In genomic region chr15:77881698-77882097, GRCm38 (mm10) we compare ENCODE assay signal across 9 mouse cellular contexts. TPM values are rescaled to one million over a fixed set of nuclear protein-coding genes. Genes with fewer than 3 reads are reported as not detected.
DNase-seq lines count a peak whose midpoint lies in the region; ATAC-seq and TF ChIP-seq lines count a peak whose summit lies in the region.
"Had no signal": no experiment of that assay in that cellular context is flagged by ENCODE, and none has a peak within 500 bp of the region (broad histone marks: within the 10 kb centered on the region; RNA-seq: fewer than 3 reads in every experiment).

No protein-coding gene starts in this region.

- no peaks in the 10 kb centered on the region for H3K27me3 ChIP-seq in kidney, embryonic 16.5 days (ENCODE audit: insufficient read depth, low read length)
- H3K27me3 ChIP-seq in intestine, embryonic 16.5 days (replicated peaks; ENCODE audit: control insufficient read depth, insufficient read depth, low read length) = no peaks in the 10 kb centered on the region
- no peaks in the 10 kb centered on the region for H3K27me3 ChIP-seq in small intestine, adult 2 months (ENCODE audit: control insufficient read depth, insufficient read depth, low read length)
- no peaks in the 10 kb centered on the region for H3K27me3 ChIP-seq in forebrain, embryonic 12.5 days

- H3K27ac ChIP-seq in kidney, embryonic 16.5 days (ENCODE audit: low read length) = peak overlapping the region; percentile 98
- peak overlapping the region; percentile 92 for H3K27ac ChIP-seq in intestine, embryonic 16.5 days (ENCODE audit: low read length)
- H3K27ac ChIP-seq in small intestine, adult 2 months (ENCODE audit: insufficient read depth, low read depth, low read length) = peak overlapping the region; percentile 42; the same call in 1 of the 2 replicates
- no peak overlapping the region for H3K27ac ChIP-seq in forebrain, embryonic 12.5 days

- no peaks in the 10 kb centered on the region for H3K36me3 ChIP-seq in kidney, embryonic 16.5 days (ENCODE audit: insufficient read depth, low read length)
- H3K36me3 ChIP-seq in intestine, embryonic 16.5 days (ENCODE audit: control insufficient read depth, insufficient read depth, low read length) = no peaks in the 10 kb centered on the region
- H3K36me3 ChIP-seq in small intestine, adult 2 months (ENCODE audit: control insufficient read depth, insufficient read depth, low read length) = no peaks in the 10 kb centered on the region
- H3K36me3 ChIP-seq in forebrain, embryonic 12.5 days (replicated peaks) = no peaks in the 10 kb centered on the region

- 19% methylated on average over 5 of the region's 5 CpGs for WGBS in kidney, embryonic 16.5 days
- WGBS in intestine, embryonic 16.5 days = 23% methylated on average over 5 of the region's 5 CpGs
- WGBS in small intestine, adult 2 months = 9% methylated on average over 5 of the region's 5 CpGs
- 74% methylated on average over 5 of the region's 5 CpGs for WGBS in forebrain, embryonic 12.5 days

- TF ChIP-seq POLR2A in small intestine, adult 2 months (IDR thresholded peaks at IDR 0.05; ENCODE audit: low read depth, low read length) = no peak

- no peak for ATAC-seq in kidney, embryonic 16.5 days (ENCODE audit: low FRiP score, low TSS enrichment)
- ATAC-seq in intestine, embryonic 16.5 days = peak; percentile 60
- ATAC-seq in forebrain, embryonic 12.5 days (ENCODE audit: low FRiP score) = no peak

- H3K4me2 ChIP-seq in kidney, embryonic 16.5 days (replicated peaks; ENCODE audit: low read depth, low read length) = no peak overlapping the region
- no peak overlapping the region for H3K4me2 ChIP-seq in intestine, embryonic 16.5 days (ENCODE audit: low read depth, low read length)
- no peak overlapping the region for H3K4me2 ChIP-seq in forebrain, embryonic 12.5 days

- TF ChIP-seq CTCF in small intestine, adult 2 months (IDR thresholded peaks at IDR 0.05; ENCODE audit: extremely low read depth, insufficient read length, insufficient replicate concordance, low read depth, low read length) = no peak

- H3K9ac ChIP-seq in kidney, embryonic 16.5 days (replicated peaks; ENCODE audit: low read length) = no peak overlapping the region; the same call in 1 of the 2 replicates
- peak overlapping the region; percentile 12; the same call in 1 of the 2 replicates for H3K9ac ChIP-seq in intestine, embryonic 16.5 days (ENCODE audit: low read depth, low read length)
- H3K9ac ChIP-seq in forebrain, embryonic 12.5 days = no peak overlapping the region

- H3K4me1 ChIP-seq in kidney, embryonic 16.5 days (ENCODE audit: insufficient read depth, low read length) = peaks cover 31% of the 10 kb centered on the region
- peaks cover 35% of the 10 kb centered on the region for H3K4me1 ChIP-seq in intestine, embryonic 16.5 days (ENCODE audit: control insufficient read depth, insufficient read depth, low read length)
- peaks cover 40% of the 10 kb centered on the region for H3K4me1 ChIP-seq in small intestine, adult 2 months (ENCODE audit: control insufficient read depth, insufficient read depth, insufficient read length, low read length)
- 0 out of 2 replicates have a peak, but pooled peaks cover 2% of the 10 kb centered on the region for H3K4me1 ChIP-seq in forebrain, embryonic 12.5 days

- H3K4me3 ChIP-seq in kidney, embryonic 16.5 days (ENCODE audit: low read length) = no peak overlapping the region
- no peak overlapping the region for H3K4me3 ChIP-seq in intestine, embryonic 16.5 days (ENCODE audit: low read length)
- no peak overlapping the region for H3K4me3 ChIP-seq in small intestine, adult 2 months (ENCODE audit: low read depth, low read length)
- no peak overlapping the region for H3K4me3 ChIP-seq in forebrain, embryonic 12.5 days (replicated peaks)
- H3K4me3 ChIP-seq: erythroblast, embryonic 14.5 days had no signal

- H3K9me3 ChIP-seq in kidney, embryonic 16.5 days (ENCODE audit: low read length) = no peaks in the 10 kb centered on the region
- H3K9me3 ChIP-seq in intestine, embryonic 16.5 days (ENCODE audit: control insufficient read depth, low read length) = no peaks in the 10 kb centered on the region
- H3K9me3 ChIP-seq in forebrain, embryonic 12.5 days = no peaks in the 10 kb centered on the region

- DNase-seq in kidney, postnatal 10 days = no peak
- DNase-seq in R1 (ENCODE audit: low read depth, low spot score) = peak; percentile 60
- DNase-seq in cerebellum, adult 11-12 months = no peak
- DNase-seq in testis, postnatal 14 days (ENCODE audit: low spot score) = no peak

RNA-seq across cellular contexts. Expression of gene Myh9, which starts 39.7 kb away (rescaled TPM):
- 55.4 and 64.5 TPM in 2 replicates for polyA plus RNA-seq in kidney, embryonic 16.5 days (2015; fragmentation: Nextera tagmentation; extraction: Ambion mirVana)
- 39.1 and 43.8 TPM in 2 replicates for polyA plus RNA-seq in intestine, embryonic 16.5 days (2015; fragmentation: Nextera tagmentation; extraction: Ambion mirVana)
- polyA plus RNA-seq in small intestine, adult 2 months (2012; rRNA removed) = 44.8 and 89.4 TPM in 2 replicates
- 24.6 and 27.6 TPM in 2 replicates for polyA plus RNA-seq in forebrain, embryonic 12.5 days (2016; fragmentation: Nextera tagmentation; extraction: Ambion mirVana)

RNA-seq across cellular contexts. Expression of gene Txn2, which starts 47.1 kb away (rescaled TPM):
- polyA plus RNA-seq in kidney, embryonic 16.5 days (2015; fragmentation: Nextera tagmentation; extraction: Ambion mirVana) = 275 and 307 TPM in 2 replicates
- 357 and 388 TPM in 2 replicates for polyA plus RNA-seq in intestine, embryonic 16.5 days (2015; fragmentation: Nextera tagmentation; extraction: Ambion mirVana)
- 157 and 222 TPM in 2 replicates for polyA plus RNA-seq in small intestine, adult 2 months (2012; rRNA removed)
- 203 and 210 TPM in 2 replicates for polyA plus RNA-seq in forebrain, embryonic 12.5 days (2016; fragmentation: Nextera tagmentation; extraction: Ambion mirVana)
